Mouse (Mus musculus) c-Kit-positive CD71-positive TER-119-negative erythroid progenitor cells, embryonic 14.5 days (primary cell): Measurements from ENCODE around the gene Amhr2.
A peak's percentile ranks its signal among the peaks of the same experiment; 100 is the strongest.

Experiments
- DNase-seq: peaks from one replicate; pipeline ENCODE4 v3.0.0-alpha.2; 2013; ENCODE audit warnings: low read depth

Gene Amhr2

GRCm38 (mm10) chr15:102445146-102445545 is at the start of gene Amhr2:
Gene Amhr2 (plus strand): TSS chr15:102445367.
- DNase-seq: no peak

- DNase-seq: no peak
Observed at GRCm38 (mm10) chr15:102398629-102399028, 46.5 kb upstream of the Amhr2 start.

- DNase-seq: no peak
Observed at GRCm38 (mm10) chr15:102399229-102400221, 45.6 kb upstream of the Amhr2 start.

- DNase-seq: no peak
Observed at GRCm38 (mm10) chr15:102400476-102401045, 44.6 kb upstream of the Amhr2 start.

GRCm38 (mm10) chr15:102401278-102401677 is 43.9 kb upstream of the Amhr2 start:
- DNase-seq: no peak

- DNase-seq: no peak
Observed at GRCm38 (mm10) chr15:102402210-102402609, 43.0 kb upstream of the Amhr2 start.

- DNase-seq: peak; percentile 67
Observed at GRCm38 (mm10) chr15:102404608-102405488, 40.3 kb upstream of the Amhr2 start.

- DNase-seq: peak; percentile 100
Observed at GRCm38 (mm10) chr15:102405489-102406195, 39.5 kb upstream of the Amhr2 start, which contains the start of gene Sp1. Gene Sp1 (plus strand): TSS chr15:102406143.

GRCm38 (mm10) chr15:102406196-102406911 is 38.8 kb upstream of the Amhr2 start:
- DNase-seq: peak; percentile 65

GRCm38 (mm10) chr15:102406912-102407580 is 38.1 kb upstream of the Amhr2 start:
- no peak for DNase-seq

- DNase-seq: no peak
Observed at GRCm38 (mm10) chr15:102407681-102408557, 37.2 kb upstream of the Amhr2 start.

GRCm38 (mm10) chr15:102408558-102409130 is 36.5 kb upstream of the Amhr2 start:
- no peak for DNase-seq

GRCm38 (mm10) chr15:102409286-102409685 is 35.9 kb upstream of the Amhr2 start:
- no peak for DNase-seq

- DNase-seq: no peak
Observed at GRCm38 (mm10) chr15:102411077-102411476, 34.1 kb upstream of the Amhr2 start.

GRCm38 (mm10) chr15:102413687-102414086 is 31.5 kb upstream of the Amhr2 start:
- no peak for DNase-seq

- DNase-seq: no peak
Observed at GRCm38 (mm10) chr15:102417524-102417923, 27.6 kb upstream of the Amhr2 start.

- no peak for DNase-seq
Observed at GRCm38 (mm10) chr15:102420986-102421385, 24.2 kb upstream of the Amhr2 start.

- peak; percentile 68 for DNase-seq
Observed at GRCm38 (mm10) chr15:102421437-102421836, 23.7 kb upstream of the Amhr2 start.
